In genomic region chr10:7122294-7122693, GRCm38 (mm10) we compare ENCODE assay signal across 27 mouse cellular contexts.
DNase-seq lines count a peak whose midpoint lies in the region; ATAC-seq and TF ChIP-seq lines count a peak whose summit lies in the region.
"Had no signal": no experiment of that assay in that cellular context is flagged by ENCODE, and none has a peak within 500 bp of the region (broad histone marks: within the 10 kb centered on the region; RNA-seq: fewer than 3 reads in every experiment).

No protein-coding gene starts in this region.

- H3K27ac ChIP-seq in gastrocnemius, adult 2 months, result peak overlapping the region; percentile 51
- H3K27ac ChIP-seq: embryonic facial prominence, embryonic 12.5 days; forebrain, embryonic 10.5 days; forebrain, embryonic 15.5 days; hindbrain, embryonic 15.5 days; layer of hippocampus, adult 2 months; limb, embryonic 10.5 days; limb, embryonic 15.5 days; liver, embryonic 13.5 days; neural tube, embryonic 13.5 days had no signal

- CTCF ChIA-PET in Patski (lab: Charles Lee), result no interaction called here

- POLR2A ChIA-PET in Patski (lab: Charles Lee), result no interaction called here

- H3K4me1 ChIP-seq in lung, adult 2 months (ENCODE audit: control insufficient read depth, insufficient read depth, low read length), result no peaks in the 10 kb centered on the region; the same call in 1 of the 2 replicates
- H3K4me1 ChIP-seq: hindbrain, embryonic 15.5 days; liver, embryonic 13.5 days; neural tube, embryonic 13.5 days had no signal

- no peaks in the 10 kb centered on the region for H3K27me3 ChIP-seq in Patski
- H3K27me3 ChIP-seq: embryonic facial prominence, embryonic 12.5 days; forebrain, embryonic 15.5 days; heart, embryonic 12.5 days; hindbrain, embryonic 15.5 days; limb, embryonic 15.5 days; liver, embryonic 13.5 days; neural tube, embryonic 13.5 days had no signal

- WGBS in lung, adult 2 months, result 90% methylated on average over 4 of the region's 4 CpGs

- no peak overlapping the region for H3K4me3 ChIP-seq in gastrocnemius, adult 2 months
- H3K4me3 ChIP-seq in lung, adult 2 months (replicated peaks; ENCODE audit: extremely low read depth, low read depth, low read length), result no peak overlapping the region
- H3K4me3 ChIP-seq: embryonic facial prominence, embryonic 12.5 days; forebrain, embryonic 10.5 days; forebrain, embryonic 15.5 days; heart, embryonic 12.5 days; hindbrain, embryonic 15.5 days; layer of hippocampus, adult 2 months; limb, embryonic 10.5 days; limb, embryonic 15.5 days; liver, embryonic 13.5 days; neural tube, embryonic 13.5 days had no signal

- intact Hi-C loops in gastrocnemius, adult 2 months (cut with DNase I), result no loop called here
- intact Hi-C loops in left cerebral cortex, postnatal 25 days (cut with DNase I), result loop anchor here (10.0 kb wide), 1 partner anchor 1087 kb away; no protein-coding TSS in a partner anchor

- TF ChIP-seq CTCF in gastrocnemius, adult 2 months (IDR thresholded peaks at IDR 0.05), result no peak
- no peak for TF ChIP-seq CTCF in lung, adult 2 months (IDR thresholded peaks at IDR 0.05; ENCODE audit: insufficient read depth, low read length)
- TF ChIP-seq CTCF in Patski (IDR thresholded peaks at IDR 0.05), result no peak

- in situ Hi-C loops in Patski (cut with MboI; ENCODE audit: low pct_unique_long_range_greater_than_20kb), result no loop called here

- no peak for TF ChIP-seq POLR2A in lung, adult 2 months (IDR thresholded peaks at IDR 0.05; ENCODE audit: borderline replicate concordance, extremely low read depth, low read depth, low read length)

- ATAC-seq in Patski, result peak; percentile 3
- ATAC-seq: forebrain, embryonic 15.5 days; inflammation-experienced regulatory T-cells, adult 6 months; midbrain, embryonic 16.5 days had no signal

- no peak for DNase-seq in gastrocnemius, adult 2 months
- no peak for DNase-seq in gastrocnemius, postnatal 25 days
- peak; percentile 39 for DNase-seq in lung, postnatal 36 days
- no peak for DNase-seq in lung, adult 2 months
- no peak for DNase-seq in Patski (ENCODE audit: low read depth, low spot score)
- DNase-seq in left cerebral cortex, postnatal 25 days (ENCODE audit: low spot score in 2 of 2), result no peak
- no peak for DNase-seq in spleen, postnatal 4 days (ENCODE audit: low spot score in 2 of 2)
- DNase-seq: adrenal gland, postnatal 25 days; cerebellum, adult 8-10 months; kidney, adult 11 months; kidney, postnatal 36 days; liver, embryonic 13.5 days; lung, postnatal 10 days; right cerebral cortex, postnatal 4 days; thymus, adult 2 months; thymus, postnatal 4 days had no signal
